Mouse (Mus musculus): ENCODE measurements around the gene Grm2.
A peak's percentile ranks its signal among the peaks of the same experiment; 100 is the strongest.
"Not testable (repeated sequence)": the region's sequence is repeated elsewhere in the genome, so short reads cannot be mapped to it uniquely, and the experiment has no call there.

The Grm2 gene

GRCm38 (mm10) chr9:106647226-106647625, 8.7 kb downstream of the Grm2 start:
- DNase-seq (ENCODE audit: low read depth, low spot score), result no peak

DNA sequence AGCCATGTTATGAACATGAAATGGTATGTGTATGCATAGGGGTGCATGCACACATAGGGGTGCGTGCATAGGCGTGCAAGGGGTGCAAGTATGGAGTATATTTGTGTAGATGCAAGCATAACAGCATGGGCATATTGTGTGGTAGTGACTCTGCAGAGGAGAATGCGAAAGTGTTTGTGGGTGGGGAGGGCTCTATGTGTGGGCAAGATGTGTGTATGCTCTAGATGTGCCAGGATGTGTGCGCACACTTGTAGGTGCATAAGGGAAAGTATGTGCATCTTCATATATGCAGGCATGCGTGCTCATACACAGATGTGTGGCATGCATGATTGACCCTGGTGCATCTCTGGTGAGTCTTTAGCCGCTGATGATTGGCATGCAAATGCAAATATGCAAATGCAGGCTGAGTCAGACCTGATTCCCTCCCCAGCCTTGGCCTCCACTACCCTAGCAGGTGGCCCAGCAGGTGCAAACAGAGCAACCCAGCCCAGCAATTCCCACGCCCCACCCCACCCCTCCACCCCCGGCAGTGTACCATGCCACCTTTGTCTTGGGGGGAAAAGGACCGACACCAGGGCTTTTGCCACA, 10.1 kb downstream of the Grm2 start:
- DNase-seq (ENCODE audit: low read depth, low spot score), result no peak

GRCm38 (mm10) chr9:106643787-106644186, 12.1 kb downstream of the Grm2 start:
- peak; percentile 48 for DNase-seq (ENCODE audit: low read depth, low spot score)

- peak; percentile 70 for DNase-seq (ENCODE audit: low read depth, low spot score)
Observed at GRCm38 (mm10) chr9:106643128-106643527, 12.8 kb downstream of the Grm2 start.

GRCm38 (mm10) chr9:106641346-106641745, 14.5 kb downstream of the Grm2 start:
- no peak for DNase-seq (ENCODE audit: low read depth, low spot score)

GRCm38 (mm10) chr9:106638154-106638553, 17.7 kb downstream of the Grm2 start:
- no peak for DNase-seq (ENCODE audit: low read depth, low spot score)

DNA sequence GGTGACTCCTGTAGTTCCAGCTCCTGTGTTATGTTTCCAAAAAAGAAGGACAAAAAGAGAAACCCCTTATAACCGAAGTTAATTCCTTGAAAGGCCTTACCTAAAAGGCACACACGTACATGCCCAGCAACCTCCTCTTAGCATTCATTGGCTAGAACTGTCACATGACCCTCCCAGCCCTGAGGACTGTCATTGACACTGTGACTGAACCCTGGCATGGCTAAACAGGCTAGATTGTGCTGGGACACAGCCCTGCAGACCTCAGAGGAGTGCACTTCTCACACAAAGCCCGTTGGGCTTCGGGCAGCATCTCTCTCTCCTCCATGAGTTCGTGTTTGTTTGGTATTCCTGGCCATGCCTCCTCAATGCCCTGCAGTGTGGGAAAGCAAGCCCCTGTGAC, 23.7 kb downstream of the Grm2 start:
- DNase-seq (ENCODE audit: low read depth, low spot score), result no peak

DNA sequence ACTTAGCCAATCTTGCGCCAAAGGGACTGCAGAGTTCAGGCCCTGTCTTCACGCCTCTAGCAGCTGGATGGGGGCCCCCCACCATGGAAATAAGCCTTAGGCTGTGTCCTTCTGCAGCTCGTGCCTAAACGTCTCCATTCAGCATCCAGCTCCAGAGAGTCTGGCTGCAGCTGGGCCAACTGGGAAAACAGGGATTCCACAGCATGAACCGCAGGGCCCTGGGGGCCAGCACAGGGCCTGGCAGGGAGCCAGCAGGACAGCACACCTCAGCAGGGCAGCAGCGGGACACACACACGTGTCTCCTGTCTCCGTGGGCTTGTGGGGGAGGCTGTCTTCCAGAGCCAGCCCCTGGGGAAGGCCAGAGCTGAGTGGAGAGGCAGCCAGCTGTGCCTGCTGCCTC, 28.1 kb downstream of the Grm2 start:
- not testable (repeated sequence) for DNase-seq (ENCODE audit: low read depth, low spot score)

DNA sequence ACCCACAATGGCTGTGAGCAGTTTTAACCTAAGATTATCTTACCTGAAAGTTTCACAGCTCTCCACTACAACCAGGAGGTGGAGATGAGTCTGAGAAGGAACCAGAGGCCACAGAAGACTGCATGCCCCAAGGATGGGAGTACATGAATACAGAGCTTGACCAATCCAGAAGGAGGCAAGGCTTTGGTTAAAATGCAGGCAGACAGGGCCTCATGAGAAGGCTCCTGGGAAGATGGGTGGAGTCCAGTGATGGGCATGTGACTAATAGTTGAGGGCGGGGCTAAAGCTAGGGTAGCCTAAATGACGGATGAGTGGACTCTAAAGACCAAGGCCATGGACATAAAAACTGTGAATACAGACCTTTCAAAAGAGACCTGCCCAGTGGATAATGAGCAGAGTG, 29.6 kb downstream of the Grm2 start, which contains the start of gene Iqcf6:
Gene Iqcf6 (plus strand): TSS at position 301 of the 400 bp plus-strand sequence.
- DNase-seq (ENCODE audit: low read depth, low spot score), result no peak

- no peak for DNase-seq (ENCODE audit: low read depth, low spot score)
Observed at GRCm38 (mm10) chr9:106617496-106617895, 38.4 kb downstream of the Grm2 start.

DNA sequence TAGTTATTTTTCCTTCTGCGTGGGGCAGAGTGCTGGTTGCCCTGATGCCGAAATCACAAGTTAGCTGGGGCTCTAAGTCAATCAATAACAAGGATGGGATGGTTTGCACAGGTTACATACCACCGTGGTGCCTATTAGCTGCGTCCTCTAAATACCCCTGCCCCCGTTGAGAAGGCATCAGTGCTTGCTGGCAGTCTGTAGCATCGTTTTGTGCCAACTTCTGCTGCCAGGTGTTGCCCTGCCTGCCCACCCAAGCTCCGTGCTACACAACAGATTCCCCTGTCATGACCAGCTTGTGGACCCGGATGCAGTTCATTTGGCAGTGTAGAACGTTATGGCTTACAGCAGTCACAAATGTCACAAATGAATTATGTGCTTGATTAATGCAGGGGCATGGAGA, 39.6 kb downstream of the Grm2 start:
- no peak for DNase-seq (ENCODE audit: low read depth, low spot score)

DNA sequence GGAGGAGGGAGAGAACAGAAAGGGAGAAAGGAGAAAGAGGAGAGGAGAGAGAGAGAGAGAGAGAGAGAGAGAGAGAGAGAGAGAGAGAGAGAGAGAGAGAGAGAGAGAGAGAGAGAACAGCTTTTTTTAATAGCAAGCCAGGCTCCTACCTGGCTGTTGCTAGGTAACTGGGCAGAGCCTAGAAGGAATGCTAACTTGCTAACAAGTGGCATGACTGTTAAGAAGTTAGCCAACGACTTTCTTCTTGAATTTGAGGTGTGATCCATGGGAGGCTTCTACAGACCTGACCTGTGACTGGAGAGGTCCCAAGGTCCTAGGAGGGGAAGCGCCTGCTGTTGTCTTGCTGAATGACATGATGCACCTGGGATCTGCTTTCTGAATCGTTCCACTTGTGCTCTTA, 41.3 kb downstream of the Grm2 start:
- no peak for DNase-seq (ENCODE audit: low read depth, low spot score)

GRCm38 (mm10) chr9:106613951-106614350, 41.9 kb downstream of the Grm2 start:
- no peak for DNase-seq (ENCODE audit: low read depth, low spot score)

GRCm38 (mm10) chr9:106610727-106611126, 45.2 kb downstream of the Grm2 start:
- no peak for DNase-seq (ENCODE audit: low read depth, low spot score)

- peak; percentile 28 for DNase-seq (ENCODE audit: low read depth, low spot score)
Observed at GRCm38 (mm10) chr9:106600546-106600945, 55.3 kb downstream of the Grm2 start.

- DNase-seq (ENCODE audit: low read depth, low spot score), result no peak
Observed at GRCm38 (mm10) chr9:106598466-106598865, 57.4 kb downstream of the Grm2 start.

GRCm38 (mm10) chr9:106595836-106596235, 60.0 kb downstream of the Grm2 start:
- DNase-seq (ENCODE audit: low read depth, low spot score), result no peak

DNA sequence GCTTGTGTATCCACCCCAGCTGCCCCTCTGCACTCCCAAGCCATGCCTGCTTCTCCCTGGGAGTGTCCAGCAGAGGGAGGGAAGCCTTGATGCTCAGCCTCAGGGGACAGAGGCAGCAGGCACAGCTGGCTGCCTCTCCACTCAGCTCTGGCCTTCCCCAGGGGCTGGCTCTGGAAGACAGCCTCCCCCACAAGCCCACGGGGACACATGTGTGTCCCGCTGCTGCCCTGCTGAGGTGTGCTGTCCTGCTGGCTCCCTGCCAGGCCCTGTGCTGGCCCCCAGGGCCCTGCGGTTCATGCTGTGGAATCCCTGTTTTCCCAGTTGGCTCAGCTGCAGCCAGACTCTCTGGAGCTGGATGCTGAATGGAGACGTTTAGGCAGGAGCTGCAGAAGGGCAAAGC, 60.5 kb downstream of the Grm2 start:
- DNase-seq (ENCODE audit: low read depth, low spot score), result not testable (repeated sequence)
